Mouse (Mus musculus) C3H10T1/2 (cell line): ENCODE data around the gene Mrpl27. TPM values are rescaled to one million over a fixed set of nuclear protein-coding genes. Genes with fewer than 3 reads are reported as not detected.

Experiments
- polyA plus RNA-seq, 2 experiments: library from polyadenylated mRNA; unstranded; fragments of >200 nt; fragmentation: generic; extraction: Trizol; gene quantifications; one replicate each; pipeline ENCODE4 v1.2.1; 2012; ENCODE audit warnings: missing spikeins in 2 of 2

Gene Mrpl27
- polyA plus RNA-seq: 100 to 1,000 TPM in 1 of 2 experiments, 10 to 100 TPM in 1; 81.1 to 126 TPM

GRCm38 (mm10) chr11:94653663-94654436 is at the start of gene Mrpl27, which contains the start of gene Eme1:
Gene Mrpl27, plus strand, starts transcription at chr11:94653767.
Gene Eme1, minus strand, starts transcription at chr11:94653964.

GRCm38 (mm10) chr11:94629199-94629883 is 24.2 kb upstream of the Mrpl27 start, which contains the start of gene Lrrc59:
Gene Lrrc59, plus strand, starts transcription at chr11:94629767.

GRCm38 (mm10) chr11:94676754-94677606 is 23.4 kb downstream of the Mrpl27 start, which contains the start of gene Xylt2:
Gene Xylt2, minus strand, starts transcription at chr11:94677515.

GRCm38 (mm10) chr11:94704472-94704871 is 50.9 kb downstream of the Mrpl27 start, which contains the start of gene Gm11541:
Gene Gm11541, minus strand, starts transcription at chr11:94704499.

Other genes with a start within 250 kb of the Mrpl27 start
- gene Cacna1g, start 179.6 kb upstream of the Mrpl27 start, polyA plus RNA-seq: 10 to 100 TPM in 1 of 2 experiments, under 1 TPM in 1; 0.15 to 53.5 TPM
- gene Spata20, start 167.6 kb upstream of the Mrpl27 start, polyA plus RNA-seq: 1 to 10 TPM in 1 of 2 experiments, not detected in 1; 1.1 TPM
- 1 to 10 TPM; 1.4 to 1.9 TPM for gene Epn3, start 153.8 kb upstream of the Mrpl27 start, polyA plus RNA-seq
- under 1 TPM in 1 of 2 experiments, not detected in 1; 0.24 TPM for gene Mycbpap, start 132.0 kb upstream of the Mrpl27 start, polyA plus RNA-seq
- gene Rsad1, start 104.5 kb upstream of the Mrpl27 start, polyA plus RNA-seq: 1 to 10 TPM; 1.9 to 5.3 TPM
- gene Chad, start 88.7 kb upstream of the Mrpl27 start, polyA plus RNA-seq: under 1 TPM in 1 of 2 experiments, not detected in 1; 0.08 TPM
- gene Acsf2, start 51.9 kb upstream of the Mrpl27 start, polyA plus RNA-seq: 1 to 10 TPM; 1.2 to 5.9 TPM
- gene Lrrc59, start 24.0 kb upstream of the Mrpl27 start, polyA plus RNA-seq: 100 to 1,000 TPM; 116 to 226 TPM
- 1 to 10 TPM; 7.5 to 8.1 TPM for gene Eme1, start 197 bp downstream of the Mrpl27 start, polyA plus RNA-seq
- 10 to 100 TPM in 1 of 2 experiments, 1 to 10 TPM in 1; 9.0 to 35.0 TPM for gene Xylt2, start 23.7 kb downstream of the Mrpl27 start, polyA plus RNA-seq
- gene Gm11541, start 50.7 kb downstream of the Mrpl27 start, polyA plus RNA-seq: not detected
- under 1 TPM; 0.05 to 0.19 TPM for gene Cdc34b, start 88.0 kb downstream of the Mrpl27 start, polyA plus RNA-seq
- not detected for gene Tmem92, start 128.9 kb downstream of the Mrpl27 start, polyA plus RNA-seq